9 mouse cellular contexts compared by ENCODE assay signal in genomic region chr6:122304355-122304754, GRCm38 (mm10). TPM values are rescaled to one million over a fixed set of nuclear protein-coding genes. Genes with fewer than 3 reads are reported as not detected.
DNase-seq lines count a peak whose midpoint lies in the region; ATAC-seq and TF ChIP-seq lines count a peak whose summit lies in the region.
"Had no signal": no experiment of that assay in that cellular context is flagged by ENCODE, and none has a peak within 500 bp of the region (broad histone marks: within the 10 kb centered on the region; RNA-seq: fewer than 3 reads in every experiment).

No protein-coding gene starts in this region.

- WGBS in spleen, adult 2 months: 40% methylated on average over 6 of the region's 6 CpGs

- peak; percentile 12; the same call in 1 of the 2 replicates for ATAC-seq in granulocyte monocyte progenitor cell, adult 5-6 weeks (replicated peaks; ENCODE audit: poor library complexity, severe bottlenecking)
- no peak for ATAC-seq in inflammation-experienced regulatory T-cells, adult 6 months

- H3K4me3 ChIP-seq in C2C12 (ENCODE audit: insufficient read depth, poor library complexity, severe bottlenecking): no peak overlapping the region
- H3K4me3 ChIP-seq in MEL (ENCODE audit: control insufficient read depth in 1 of 2, insufficient read depth in 1 of 2, low read depth in 2 of 2, low read length in 2 of 2): no peak overlapping the region
- H3K4me3 ChIP-seq in spleen, adult 2 months (ENCODE audit: extremely low read depth, insufficient read depth, insufficient read length): no peak overlapping the region
- H3K4me3 ChIP-seq: limb, embryonic 12.5 days had no signal

- H3K79me3 ChIP-seq in C2C12 (ENCODE audit: low read depth): peaks cover 4% of the 10 kb centered on the region

- peak; percentile 53 to 77; a peak in 2 of 4 replicates for TF ChIP-seq POLR2A in MEL (IDR thresholded peaks at IDR 0.05; ENCODE audit: control insufficient read depth in 1 of 2, insufficient read depth in 1 of 2, low read depth in 1 of 2, low read length in 2 of 2, poor library complexity in 1 of 2)
- no peak for TF ChIP-seq POLR2A in spleen, adult 2 months (IDR thresholded peaks at IDR 0.05; ENCODE audit: low read depth, low read length)

- H3K27me3 ChIP-seq in C2C12 (ENCODE audit: control insufficient read depth, insufficient read depth, insufficient read length): no peaks in the 10 kb centered on the region
- H3K27me3 ChIP-seq in MEL (ENCODE audit: control insufficient read depth in 1 of 2, insufficient read depth in 2 of 2, low read length in 2 of 2): no peaks in the 10 kb centered on the region
- no peaks in the 10 kb centered on the region for H3K27me3 ChIP-seq in spleen, adult 2 months (ENCODE audit: control insufficient read depth, insufficient read depth, low read length)
- H3K27me3 ChIP-seq: limb, embryonic 12.5 days had no signal

- no peak overlapping the region for H3K27ac ChIP-seq in MEL (ENCODE audit: control insufficient read depth, low read depth, low read length)
- H3K27ac ChIP-seq in spleen, adult 2 months (ENCODE audit: insufficient read depth, low read length): no peak overlapping the region

- DNase-seq in MEL (ENCODE audit: low read depth, low spot score): peak; percentile 88
- DNase-seq in cerebellum, adult 8-10 months: peak; percentile 70
- DNase-seq in layer of hippocampus, adult 9-11 months: peak; percentile 68
- DNase-seq in lung, postnatal 36 days: peak; percentile 86
- DNase-seq in spleen, adult 2 months (ENCODE audit: low read depth in 1 of 2, low spot score in 2 of 2): peak; percentile 48 to 72

- H3K36me3 ChIP-seq in C2C12 (ENCODE audit: control insufficient read depth, insufficient read depth) (no peaks in the 10 kb centered on the region), MEL (ENCODE audit: control insufficient read depth in 1 of 2, insufficient read depth in 2 of 2, low read length in 2 of 2) (peaks cover 0 to 7% of the 10 kb centered on the region in 2 experiments; a peak in 2 of 4 replicates)
- H3K36me3 ChIP-seq in spleen, adult 2 months (ENCODE audit: control insufficient read depth, insufficient read depth, low read length): no peaks in the 10 kb centered on the region
- H3K36me3 ChIP-seq: limb, embryonic 12.5 days had no signal

- peak; percentile 77 for TF ChIP-seq RAD21 in MEL (IDR thresholded peaks at IDR 0.05; ENCODE audit: low read depth, low read length)

- TF ChIP-seq EP300 in MEL (IDR thresholded peaks at IDR 0.05; ENCODE audit: low read depth in 1 of 2, low read length in 2 of 2): no peak

- TF ChIP-seq CTCF in C2C12 (IDR thresholded peaks at IDR 0.05; ENCODE audit: control insufficient read depth, insufficient read depth, insufficient read length): peak; percentile 38
- TF ChIP-seq CTCF in MEL (IDR thresholded peaks at IDR 0.05 in 2 of 3, conservative IDR thresholded peaks at IDR 0.05 in 1 of 3; ENCODE audit: control insufficient read depth in 1 of 3, insufficient read depth in 1 of 3, low read depth in 2 of 3, low read length in 3 of 3, poor library complexity in 1 of 3, severe bottlenecking in 1 of 3): peak; percentile 67 to 89 (median 89)
- peak; percentile 68; the same call in 1 of the 2 replicates for TF ChIP-seq CTCF in spleen, adult 2 months (IDR thresholded peaks at IDR 0.05; ENCODE audit: extremely low read depth, insufficient read depth, insufficient read length, insufficient replicate concordance)

- peaks cover 2 to 14% of the 10 kb centered on the region in 2 experiments; a peak in 3 of 4 replicates for H3K4me1 ChIP-seq in MEL (ENCODE audit: control insufficient read depth in 1 of 2, insufficient read depth in 2 of 2, low read length in 2 of 2)
- H3K4me1 ChIP-seq in spleen, adult 2 months (ENCODE audit: control insufficient read depth, insufficient read depth, insufficient read length): no peaks in the 10 kb centered on the region

- H3K9ac ChIP-seq in MEL (ENCODE audit: control insufficient read depth, low read depth, low read length, poor library complexity, severe bottlenecking): peak overlapping the region; percentile 13; the same call in 1 of the 2 replicates

- H3ac ChIP-seq in C2C12 (ENCODE audit: control insufficient read depth, insufficient read length, low read depth): no peak overlapping the region

- H3K79me2 ChIP-seq in C2C12 (ENCODE audit: control insufficient read depth, insufficient read depth) (peaks cover 6% of the 10 kb centered on the region), MEL (ENCODE audit: control insufficient read depth, insufficient read depth, low read length, poor library complexity) (peaks cover 5% of the 10 kb centered on the region)

- no peaks in the 10 kb centered on the region for H3K9me3 ChIP-seq in MEL (replicated peaks; ENCODE audit: insufficient read depth, low read length)
- H3K9me3 ChIP-seq: limb, embryonic 12.5 days had no signal

TF ChIP-seq in C2C12, 6 proteins besides CTCF, POLR2A, EP300 and RAD21:
- TF ChIP-seq MYOD1 (IDR thresholded peaks at IDR 0.05; ENCODE audit: control insufficient read depth, insufficient read length, low read depth) (no peak), FOSL1 (IDR thresholded peaks at IDR 0.05; ENCODE audit: insufficient read depth, low read length, poor library complexity, severe bottlenecking) (no peak), CEBPB (IDR thresholded peaks at IDR 0.05; ENCODE audit: low read depth) (no peak), USF1 (IDR thresholded peaks at IDR 0.05; ENCODE audit: low read depth) (no peak), MYOG (IDR thresholded peaks at IDR 0.05; ENCODE audit: control insufficient read depth, extremely low read depth, insufficient read length) (no peak), MAX (IDR thresholded peaks at IDR 0.05) (no peak)

TF ChIP-seq in MEL, 35 proteins besides CTCF, POLR2A, EP300 and RAD21:
- TF ChIP-seq CHD1 (IDR thresholded peaks at IDR 0.05; ENCODE audit: low read depth, low read length) (no peak), POLR2AphosphoS2 (IDR thresholded peaks at IDR 0.05; ENCODE audit: low read length) (peak; percentile 75; the same call in 1 of the 2 replicates), TBP (IDR thresholded peaks at IDR 0.05; ENCODE audit: low read depth, low read length) (peak; percentile 94), KAT2A (conservative IDR thresholded peaks at IDR 0.05; ENCODE audit: low read depth, low read length) (no peak), JUND (IDR thresholded peaks at IDR 0.05; ENCODE audit: low read depth, low read length) (no peak), SMC3 (IDR thresholded peaks at IDR 0.05; ENCODE audit: low read depth, low read length) (peak; percentile 98), ZNF384 (IDR thresholded peaks at IDR 0.05; ENCODE audit: low read depth, low read length) (peak; percentile 47), RCOR1 (IDR thresholded peaks at IDR 0.05; ENCODE audit: low read depth, low read length) (no peak), BHLHE40 (IDR thresholded peaks at IDR 0.05; ENCODE audit: borderline replicate concordance, low read depth, low read length) (no peak), ZMIZ1 (IDR thresholded peaks at IDR 0.05; ENCODE audit: low read depth, low read length) (peak; percentile 98), ZC3H11A (IDR thresholded peaks at IDR 0.05; ENCODE audit: low read depth, low read length) (peak; percentile 92), SIN3A (IDR thresholded peaks at IDR 0.05; ENCODE audit: low read length) (peak; percentile 4; the same call in 1 of the 2 replicates), ETS1 (IDR thresholded peaks at IDR 0.05; ENCODE audit: low read depth, low read length) (peak; percentile 69), NELFE (IDR thresholded peaks at IDR 0.05; ENCODE audit: low read depth, low read length) (peak; percentile 33; the same call in 1 of the 2 replicates)

RNA-seq across cellular contexts. Expression of gene M6pr, which starts 4.2 kb away (rescaled TPM):
- 64.2 TPM for polyA plus RNA-seq in C2C12 (2012; fragmentation: generic; extraction: Trizol)
- total RNA-seq in MEL (2012; rRNA removed): 158 and 186 TPM in 2 replicates
- 100 to 1,000 TPM in 1 of 2 experiments, not detected in 1; 183 TPM for polyA plus RNA-seq in MEL (2012; ENCODE audit: insufficient read depth in 1 of 2, insufficient read length in 2 of 2, low read depth in 1 of 2, low replicate concordance in 2 of 2, missing spikeins in 1 of 2)
- total RNA-seq in granulocyte monocyte progenitor cell, adult 5-6 weeks (2014; fragmentation: Nextera tagmentation): 209 and 230 TPM in 2 replicates
- 490 and 513 TPM in 2 replicates for total RNA-seq in granulocyte monocyte progenitor cell, adult 5-6 weeks (2017)
- 41.5 and 44.9 TPM in 2 replicates for polyA plus RNA-seq in spleen, adult 2 months (2012; rRNA removed)
- 100 to 1,000 TPM; 251 to 357 (median 252) TPM for polyA plus RNA-seq in inflammation-experienced regulatory T-cells, adult 6 months (2017; shearing (Covaris generic))

RNA-seq across cellular contexts. Expression of gene Klrg1, which starts 21.7 kb away (rescaled TPM):
- polyA plus RNA-seq in C2C12 (2012; fragmentation: generic; extraction: Trizol): not detected
- 0.88 and 1.0 TPM in 2 replicates for total RNA-seq in MEL (2012; rRNA removed)
- under 1 TPM in 1 of 2 experiments, not detected in 1; 0.28 TPM for polyA plus RNA-seq in MEL (2012; ENCODE audit: insufficient read depth in 1 of 2, insufficient read length in 2 of 2, low read depth in 1 of 2, low replicate concordance in 2 of 2, missing spikeins in 1 of 2)
- total RNA-seq in granulocyte monocyte progenitor cell, adult 5-6 weeks (2014; fragmentation: Nextera tagmentation): not detected in 2 replicates
- not detected in 2 replicates for total RNA-seq in granulocyte monocyte progenitor cell, adult 5-6 weeks (2017)
- 1.1 and 1.2 TPM in 2 replicates for polyA plus RNA-seq in spleen, adult 2 months (2012; rRNA removed)
- 10 to 100 TPM; 31.8 to 88.8 (median 33.5) TPM for polyA plus RNA-seq in inflammation-experienced regulatory T-cells, adult 6 months (2017; shearing (Covaris generic))
- polyA plus RNA-seq: limb, embryonic 12.5 days had no signal

RNA-seq across cellular contexts. Expression of gene Phc1, which starts 36.0 kb away (rescaled TPM):
- 17.6 TPM for polyA plus RNA-seq in C2C12 (2012; fragmentation: generic; extraction: Trizol)
- 4.6 and 7.6 TPM in 2 replicates for total RNA-seq in MEL (2012; rRNA removed)
- 10 to 100 TPM in 1 of 2 experiments, not detected in 1; 35.9 TPM for polyA plus RNA-seq in MEL (2012; ENCODE audit: insufficient read depth in 1 of 2, insufficient read length in 2 of 2, low read depth in 1 of 2, low replicate concordance in 2 of 2, missing spikeins in 1 of 2)
- total RNA-seq in granulocyte monocyte progenitor cell, adult 5-6 weeks (2014; fragmentation: Nextera tagmentation): 6.9 and 11.8 TPM in 2 replicates
- total RNA-seq in granulocyte monocyte progenitor cell, adult 5-6 weeks (2017): 3.5 and 4.5 TPM in 2 replicates
- 23.0 and 38.3 TPM in 2 replicates for polyA plus RNA-seq in spleen, adult 2 months (2012; rRNA removed)
- polyA plus RNA-seq in inflammation-experienced regulatory T-cells, adult 6 months (2017; shearing (Covaris generic)): 1 to 10 TPM; 6.3 to 7.6 (median 6.7) TPM

Comparison
In these comparisons a context has a peak if more than half of its experiments do, and no peak if none do; other contexts are left out.
1. CTCF ChIP-seq: peak in every context shown above with its lines; median percentile 89 in MEL; 68 in spleen, adult 2 months; 38 in C2C12.
2. RNA of gene Klrg1, which starts 21.7 kb away (polyA plus RNA-seq): 31.8 to 88.8 TPM in inflammation-experienced regulatory T-cells, adult 6 months; 1.1 to 1.2 TPM in spleen, adult 2 months, 0.28 TPM in MEL and not detected in C2C12 (single experiment); every median in the first group is over 10 times any median in the second.
3. Peak in every context shown above with its lines, with median percentiles within 50 percentile points of each other: DNase-seq.